Mouse (Mus musculus): ENCODE data around the gene Sh3bgrl. TPM values are rescaled to one million over a fixed set of nuclear protein-coding genes. Genes with fewer than 3 reads are reported as not detected.
"Not testable (repeated sequence)": the region's sequence is repeated elsewhere in the genome, so short reads cannot be mapped to it uniquely, and the experiment has no call there.

Sh3bgrl gene
- polyA plus RNA-seq (2016; fragmentation: Nextera tagmentation; extraction: Ambion mirVana), result 92.0 and 92.5 TPM in 2 replicates

- H3K9ac ChIP-seq, result peak within 1 kb of the TSS; percentile 71
- H3K27me3 ChIP-seq (replicated peaks), result no peaks in the 10 kb centered on the region
- ATAC-seq (ENCODE audit: insufficient number of reproducible peaks, low FRiP score), result peak; percentile 88
- H3K4me3 ChIP-seq, result peak within 1 kb of the TSS; percentile 61
- H3K36me3 ChIP-seq, result no peaks in the 10 kb centered on the region
- peak within 1 kb of the TSS; percentile 86 for H3K27ac ChIP-seq (ENCODE audit: poor library complexity, severe bottlenecking)
- H3K9me3 ChIP-seq (replicated peaks), result no peaks in the 10 kb centered on the region
- WGBS, result 15% methylated on average over 26 of the region's 26 CpGs
- peak within 1 kb of the TSS; percentile 59 for H3K4me2 ChIP-seq
- H3K4me1 ChIP-seq (replicated peaks), result no peaks in the 10 kb centered on the region
Measured at GRCm38 (mm10) chrX:109095245-109096242, at the start of gene Sh3bgrl. Gene Sh3bgrl, plus strand, starts transcription at chrX:109095365.

GRCm38 (mm10) chrX:109047773-109048172 is 47.4 kb upstream of the Sh3bgrl start:
- WGBS, result 52% methylated on average over 1 of the region's 1 CpGs
- no peak overlapping the region for H3K4me2 ChIP-seq

GRCm38 (mm10) chrX:109071719-109072118 is 23.4 kb upstream of the Sh3bgrl start:
- Histone ChIP-seq H3K9me3 (replicated peaks) (no peaks in the 10 kb centered on the region), H3K4me1 (replicated peaks) (no peaks in the 10 kb centered on the region), H3K27me3 (replicated peaks) (no peaks in the 10 kb centered on the region), H3K9ac (no peak overlapping the region), H3K4me3 (no peak overlapping the region), H3K27ac (ENCODE audit: poor library complexity, severe bottlenecking) (no peak overlapping the region), H3K36me3 (no peaks in the 10 kb centered on the region), H3K4me2 (no peak overlapping the region)
- WGBS, result 69% methylated on average over 3 of the region's 3 CpGs
- no peak for ATAC-seq (ENCODE audit: insufficient number of reproducible peaks, low FRiP score)

More at GRCm38 (mm10) chrX:109047773-109048172, 47.4 kb upstream of the Sh3bgrl start:
- ATAC-seq (ENCODE audit: insufficient number of reproducible peaks, low FRiP score), result no peak
- no peaks in the 10 kb centered on the region for H3K4me1 ChIP-seq (replicated peaks)
- H3K27me3 ChIP-seq (replicated peaks), result no peaks in the 10 kb centered on the region
- no peaks in the 10 kb centered on the region for H3K9me3 ChIP-seq (replicated peaks)
- no peaks in the 10 kb centered on the region for H3K36me3 ChIP-seq
- no peak overlapping the region for H3K9ac ChIP-seq
- H3K4me3 ChIP-seq, result no peak overlapping the region
- H3K27ac ChIP-seq (ENCODE audit: poor library complexity, severe bottlenecking), result no peak overlapping the region

GRCm38 (mm10) chrX:109075716-109076115 is 19.4 kb upstream of the Sh3bgrl start:
- Histone ChIP-seq H3K4me3 (no peak overlapping the region), H3K36me3 (no peaks in the 10 kb centered on the region), H3K4me2 (no peak overlapping the region), H3K27ac (ENCODE audit: poor library complexity, severe bottlenecking) (no peak overlapping the region), H3K9ac (no peak overlapping the region), H3K9me3 (replicated peaks) (no peaks in the 10 kb centered on the region), H3K4me1 (replicated peaks) (no peaks in the 10 kb centered on the region), H3K27me3 (replicated peaks) (no peaks in the 10 kb centered on the region)
- no peak for ATAC-seq (ENCODE audit: insufficient number of reproducible peaks, low FRiP score)
- 63% methylated on average over 1 of the region's 1 CpGs for WGBS

- no peak overlapping the region for H3K27ac ChIP-seq (ENCODE audit: poor library complexity, severe bottlenecking)
- 24% methylated on average over 3 of the region's 3 CpGs for WGBS
- H3K9me3 ChIP-seq (replicated peaks), result no peaks in the 10 kb centered on the region
- H3K36me3 ChIP-seq, result no peaks in the 10 kb centered on the region
- no peak overlapping the region for H3K9ac ChIP-seq
- no peak overlapping the region for H3K4me3 ChIP-seq
- ATAC-seq (ENCODE audit: insufficient number of reproducible peaks, low FRiP score), result no peak
- H3K4me2 ChIP-seq, result no peak overlapping the region
- no peaks in the 10 kb centered on the region for H3K4me1 ChIP-seq (replicated peaks)
- no peaks in the 10 kb centered on the region for H3K27me3 ChIP-seq (replicated peaks)
Measured at GRCm38 (mm10) chrX:109076355-109076754, 18.8 kb upstream of the Sh3bgrl start.

- not testable (repeated sequence) for H3K4me2 ChIP-seq; H3K9me3 ChIP-seq (replicated peaks); H3K4me3 ChIP-seq; H3K9ac ChIP-seq; ATAC-seq (ENCODE audit: insufficient number of reproducible peaks, low FRiP score); H3K27me3 ChIP-seq (replicated peaks); H3K36me3 ChIP-seq; H3K4me1 ChIP-seq (replicated peaks); H3K27ac ChIP-seq (ENCODE audit: poor library complexity, severe bottlenecking)
- WGBS, result 71% methylated on average over 4 of the region's 4 CpGs
Measured at GRCm38 (mm10) chrX:109079354-109079753, 15.8 kb upstream of the Sh3bgrl start.

- no peak overlapping the region for H3K9ac ChIP-seq
- H3K4me1 ChIP-seq (replicated peaks), result no peaks in the 10 kb centered on the region
- no peaks in the 10 kb centered on the region for H3K9me3 ChIP-seq (replicated peaks)
- H3K36me3 ChIP-seq, result no peaks in the 10 kb centered on the region
- H3K4me2 ChIP-seq, result no peak overlapping the region
- no peak overlapping the region for H3K27ac ChIP-seq (ENCODE audit: poor library complexity, severe bottlenecking)
- H3K27me3 ChIP-seq (replicated peaks), result no peaks in the 10 kb centered on the region
- no peak overlapping the region for H3K4me3 ChIP-seq
- ATAC-seq (ENCODE audit: insufficient number of reproducible peaks, low FRiP score), result no peak
Measured at GRCm38 (mm10) chrX:109087073-109087472, 8.1 kb upstream of the Sh3bgrl start.

GRCm38 (mm10) chrX:109094800-109095199 is 365 bp upstream of the Sh3bgrl start:
- Histone ChIP-seq H3K27ac (ENCODE audit: poor library complexity, severe bottlenecking) (peak overlapping the region; percentile 86; the same call in 1 of the 2 replicates), H3K4me1 (replicated peaks) (no peaks in the 10 kb centered on the region), H3K27me3 (replicated peaks) (no peaks in the 10 kb centered on the region), H3K9me3 (replicated peaks) (no peaks in the 10 kb centered on the region), H3K4me2 (peak overlapping the region; percentile 34; the same call in 1 of the 2 replicates), H3K4me3 (peak overlapping the region; percentile 61), H3K36me3 (no peaks in the 10 kb centered on the region), H3K9ac (no peak overlapping the region)
- WGBS, result 11% methylated on average over 4 of the region's 4 CpGs
- no peak for ATAC-seq (ENCODE audit: insufficient number of reproducible peaks, low FRiP score)

- ATAC-seq (ENCODE audit: insufficient number of reproducible peaks, low FRiP score), result no peak
- no peaks in the 10 kb centered on the region for H3K27me3 ChIP-seq (replicated peaks)
- no peak overlapping the region for H3K4me3 ChIP-seq
- H3K36me3 ChIP-seq, result no peaks in the 10 kb centered on the region
- WGBS, result 73% methylated on average over 1 of the region's 1 CpGs
- no peak overlapping the region for H3K9ac ChIP-seq
- no peak overlapping the region for H3K4me2 ChIP-seq
- no peaks in the 10 kb centered on the region for H3K4me1 ChIP-seq (replicated peaks)
- no peaks in the 10 kb centered on the region for H3K9me3 ChIP-seq (replicated peaks)
- H3K27ac ChIP-seq (ENCODE audit: poor library complexity, severe bottlenecking), result no peak overlapping the region
Measured at GRCm38 (mm10) chrX:109098511-109098910, 3.3 kb downstream of the Sh3bgrl start.

GRCm38 (mm10) chrX:109100441-109100840 is 5.3 kb downstream of the Sh3bgrl start:
- Histone ChIP-seq H3K4me2 (no peak overlapping the region), H3K4me3 (no peak overlapping the region), H3K27ac (ENCODE audit: poor library complexity, severe bottlenecking) (no peak overlapping the region), H3K27me3 (replicated peaks) (no peaks in the 10 kb centered on the region), H3K4me1 (replicated peaks) (no peaks in the 10 kb centered on the region), H3K9ac (no peak overlapping the region), H3K36me3 (no peaks in the 10 kb centered on the region), H3K9me3 (replicated peaks) (no peaks in the 10 kb centered on the region)
- no peak for ATAC-seq (ENCODE audit: insufficient number of reproducible peaks, low FRiP score)
- 83% methylated on average over 2 of the region's 2 CpGs for WGBS

GRCm38 (mm10) chrX:109108117-109108805 is 13.1 kb downstream of the Sh3bgrl start:
- 0 out of 2 replicates have a peak, but pooled peaks cover 1% of the 10 kb centered on the region for H3K4me1 ChIP-seq (replicated peaks)
- no peak overlapping the region for H3K4me3 ChIP-seq
- H3K4me2 ChIP-seq, result no peak overlapping the region
- no peaks in the 10 kb centered on the region for H3K9me3 ChIP-seq (replicated peaks)
- H3K27me3 ChIP-seq (replicated peaks), result no peaks in the 10 kb centered on the region
- H3K36me3 ChIP-seq, result no peaks in the 10 kb centered on the region
- no peak overlapping the region for H3K9ac ChIP-seq
- 14% methylated on average over 1 of the region's 1 CpGs for WGBS
- no peak overlapping the region for H3K27ac ChIP-seq (ENCODE audit: poor library complexity, severe bottlenecking)
- ATAC-seq (ENCODE audit: insufficient number of reproducible peaks, low FRiP score), result no peak

All from heart, embryonic 12.5 days (tissue).